Mouse (Mus musculus) heart, postnatal 0 days (tissue): ENCODE measurements at regions not wholly inside any gene's neighbourhood (a gene's known extent, or its start where the extent isn't known, plus 50 kb on each side); places are given as distances from the start of the nearest gene placed in this dataset.

Experiments
- ATAC-seq: fragments of 200-750 bp; cut with Nextera tagmentation; 2 replicates; pipeline ENCODE4 v1.8.0; 2017; ENCODE audit warnings: low read depth, moderate number of reproducible peaks, moderate library complexity; ENCODE audit not compliant: insufficient read depth
- DNase-seq: peaks from one replicate; pipeline ENCODE4 v3.0.0-alpha.2; 2016; ENCODE audit warnings: low spot score
- H3K27ac ChIP-seq: fragments of 300-500 bp; sonication (generic); 2 replicates; pipeline ENCODE4 v1.5.1; 2014; ENCODE audit warnings: low read depth, mild to moderate bottlenecking
- H3K27me3 ChIP-seq: fragments of 300-500 bp; sonication (generic); 2 replicates; pipeline ENCODE4 v1.6.1; 2014; ENCODE audit warnings: low read length, mixed read lengths; ENCODE audit not compliant: control insufficient read depth, insufficient read depth
- H3K36me3 ChIP-seq: fragments of 300-500 bp; sonication (generic); replicated peaks from 2 replicates; pipeline ENCODE4 v1.6.1; 2014; ENCODE audit warnings: low read length, mixed read lengths; ENCODE audit not compliant: control insufficient read depth, insufficient read depth
- H3K4me1 ChIP-seq: fragments of 300-500 bp; sonication (generic); 2 replicates; pipeline ENCODE4 v1.6.1; 2014; ENCODE audit warnings: antibody characterized with exemption; ENCODE audit not compliant: control insufficient read depth, insufficient read depth
- H3K4me2 ChIP-seq: fragments of 300-500 bp; sonication (generic); 2 replicates; pipeline ENCODE4 v1.6.1; 2014; ENCODE audit warnings: low read depth, mild to moderate bottlenecking, low read length, moderate library complexity
- H3K4me3 ChIP-seq: fragments of 300-500 bp; sonication (generic); 2 replicates; pipeline ENCODE4 v1.5.1; 2014; ENCODE audit warnings: low read depth, low read length
- H3K9ac ChIP-seq: fragments of 300-500 bp; sonication (generic); replicated peaks from 2 replicates; pipeline ENCODE4 v1.6.1; 2014; ENCODE audit warnings: low read depth, low read length, mixed read lengths
- H3K9me3 ChIP-seq: fragments of 300-500 bp; sonication (generic); replicated peaks from 2 replicates; pipeline ENCODE4 v1.6.1; 2016; ENCODE audit warnings: low read length; ENCODE audit not compliant: control insufficient read depth
- CTCF ChIP-seq: IDR thresholded peaks from 2 replicates; pipeline ENCODE4 v1.5.1; 2016; ENCODE audit warnings: antibody characterized with exemption, control low read depth, low read depth
- EP300 ChIP-seq: IDR thresholded peaks from 2 replicates; pipeline ENCODE4 v1.6.1; 2016; ENCODE audit warnings: antibody characterized with exemption, low read depth
- WGBS: fragments of 180-500 bp; shearing (Covaris S2); extraction: QIAGEN DNeasy Blood & Tissue Kit; methylation state at CpG from one replicate; pipeline ENCODE4 v1.1.7; 2014; 5-methylcytosine and 5-hydroxymethylcytosine counted together

- Histone ChIP-seq H3K9me3 (no peaks in the 10 kb centered on the region), H3K4me3 (peak overlapping the region; percentile 53), H3K4me1 (0 out of 2 replicates have a peak, but pooled peaks cover 8% of the 10 kb centered on the region), H3K9ac (no peak overlapping the region), H3K27ac (no peak overlapping the region), H3K4me2 (peak overlapping the region; percentile 80), H3K27me3 (peaks cover 21% of the 10 kb centered on the region; the same call in 1 of the 2 replicates), H3K36me3 (no peaks in the 10 kb centered on the region)
- TF ChIP-seq CTCF (no peak), EP300 (no peak)
- WGBS: 30% methylated on average over 6 of the region's 6 CpGs
- no peak for DNase-seq
- ATAC-seq: no peak
Measured at GRCm38 (mm10) chr2:18607088-18607487, 65.1 kb upstream of the Commd3 start.

GRCm38 (mm10) chr2:18592221-18592620 lies 80.0 kb upstream of the Commd3 start:
- no peaks in the 10 kb centered on the region for H3K36me3 ChIP-seq
- H3K27me3 ChIP-seq: no peaks in the 10 kb centered on the region
- ATAC-seq: no peak

GRCm38 (mm10) chr2:18588232-18588631 lies 84.0 kb upstream of the Commd3 start:
- no peak for TF ChIP-seq CTCF
- no peak for TF ChIP-seq EP300
- WGBS: 2% methylated on average over 4 of the region's 4 CpGs
- peak overlapping the region; percentile 87 for H3K4me2 ChIP-seq
- H3K4me1 ChIP-seq: no peaks in the 10 kb centered on the region
- no peaks in the 10 kb centered on the region for H3K36me3 ChIP-seq
- H3K9ac ChIP-seq: peak overlapping the region; percentile 56; the same call in 1 of the 2 replicates
- H3K9me3 ChIP-seq: no peaks in the 10 kb centered on the region
- ATAC-seq (no peak), DNase-seq (no peak)
- peak overlapping the region; percentile 67 for H3K4me3 ChIP-seq
- no peak overlapping the region for H3K27ac ChIP-seq
- H3K27me3 ChIP-seq: no peaks in the 10 kb centered on the region

More at GRCm38 (mm10) chr2:18592221-18592620, 80.0 kb upstream of the Commd3 start:
- no peak overlapping the region for H3K9ac ChIP-seq
- no peaks in the 10 kb centered on the region for H3K9me3 ChIP-seq
- H3K4me3 ChIP-seq: no peak overlapping the region
- H3K27ac ChIP-seq: no peak overlapping the region
- no peak for TF ChIP-seq EP300
- no peak for TF ChIP-seq CTCF
- no peak for DNase-seq
- 70% methylated on average over 4 of the region's 4 CpGs for WGBS
- H3K4me1 ChIP-seq: no peaks in the 10 kb centered on the region
- H3K4me2 ChIP-seq: no peak overlapping the region

- no peak for TF ChIP-seq EP300
- DNase-seq: no peak
- no peak for ATAC-seq
- WGBS: under 1% methylated on average over 16 of the region's 16 CpGs
- H3K4me1 ChIP-seq: no peaks in the 10 kb centered on the region
- H3K4me3 ChIP-seq: peak overlapping the region; percentile 67
- no peaks in the 10 kb centered on the region for H3K36me3 ChIP-seq
- no peaks in the 10 kb centered on the region for H3K9me3 ChIP-seq
- H3K27ac ChIP-seq: peak overlapping the region; percentile 65; the same call in 1 of the 2 replicates
- H3K27me3 ChIP-seq: no peaks in the 10 kb centered on the region
- peak overlapping the region; percentile 87 for H3K4me2 ChIP-seq
- peak overlapping the region; percentile 56 for H3K9ac ChIP-seq
Measured at GRCm38 (mm10) chr2:18587746-18588231, 84.4 kb upstream of the Commd3 start.

GRCm38 (mm10) chr2:18586925-18587724 lies 85.1 kb upstream of the Commd3 start:
- H3K36me3 ChIP-seq: no peaks in the 10 kb centered on the region
- TF ChIP-seq EP300: no peak
- 0 out of 2 replicates have a peak, but pooled peaks have one; percentile 4 for TF ChIP-seq CTCF
- peak overlapping the region; percentile 67 for H3K4me3 ChIP-seq
- no peaks in the 10 kb centered on the region for H3K4me1 ChIP-seq
- under 1% methylated on average over 31 of the region's 31 CpGs for WGBS
- peak overlapping the region; percentile 56 for H3K9ac ChIP-seq
- ATAC-seq: peak; percentile 81
- peak; percentile 68 for DNase-seq
- H3K9me3 ChIP-seq: no peaks in the 10 kb centered on the region
- H3K27me3 ChIP-seq: no peaks in the 10 kb centered on the region
- peak overlapping the region; percentile 87 for H3K4me2 ChIP-seq
- H3K27ac ChIP-seq: peak overlapping the region; percentile 65
